Mouse (Mus musculus) adrenal gland, adult 10 weeks (tissue): ENCODE results near the gene Nrros. TPM values are rescaled to one million over a fixed set of nuclear protein-coding genes. Genes with fewer than 3 reads are reported as not detected.

Source experiments
- polyA plus RNA-seq: library from polyadenylated mRNA; stranded (reverse); fragments of 350-450 nt; fragmentation: Illumina TruSeq; extraction: RNeasy Lipid Tissue Mini Kit (QIAGEN cat#74804); gene quantifications from one replicate; pipeline ENCODE4 v1.2.3, GENCODE M21; 2014; ENCODE audit warnings: low read depth, low replicate concordance

Gene Nrros
- polyA plus RNA-seq: 1.0 TPM

GRCm38 (mm10) chr16:32165281-32165821 lies at the start of gene Nrros:
Nrros (minus strand) TSS chr16:32165594.

DNA sequence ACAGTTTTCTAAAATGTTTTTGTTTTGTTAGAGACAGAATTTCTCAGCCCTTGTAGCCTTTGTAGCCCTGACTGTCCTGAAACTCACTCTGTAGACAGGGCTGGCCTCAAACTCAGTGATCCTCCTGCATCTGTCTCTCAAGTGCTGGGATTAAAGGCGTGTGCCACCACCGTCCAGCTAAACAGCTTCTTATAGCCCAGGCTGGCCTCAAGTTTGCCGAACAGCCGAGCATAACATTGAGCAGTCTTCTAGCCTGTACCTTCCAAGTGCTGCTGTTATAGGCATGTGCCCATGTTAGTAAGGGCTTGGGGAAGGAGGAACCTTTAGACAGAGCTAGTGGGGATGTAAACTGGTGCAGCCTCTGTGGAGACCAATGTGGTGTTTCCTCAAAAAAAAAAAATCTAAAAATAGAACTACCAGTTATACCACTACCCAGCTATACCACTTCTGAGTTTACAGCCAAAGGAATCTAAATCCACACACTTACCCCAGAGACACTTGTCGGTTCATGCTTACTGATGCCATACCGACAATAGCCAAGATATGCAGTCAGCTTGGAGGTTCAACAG lies 14.0 kb upstream of the Nrros start, which contains the start of gene Bex6:
TSS of gene Bex6 (plus strand) at position 491 of the 569 bp plus-strand sequence.

DNA sequence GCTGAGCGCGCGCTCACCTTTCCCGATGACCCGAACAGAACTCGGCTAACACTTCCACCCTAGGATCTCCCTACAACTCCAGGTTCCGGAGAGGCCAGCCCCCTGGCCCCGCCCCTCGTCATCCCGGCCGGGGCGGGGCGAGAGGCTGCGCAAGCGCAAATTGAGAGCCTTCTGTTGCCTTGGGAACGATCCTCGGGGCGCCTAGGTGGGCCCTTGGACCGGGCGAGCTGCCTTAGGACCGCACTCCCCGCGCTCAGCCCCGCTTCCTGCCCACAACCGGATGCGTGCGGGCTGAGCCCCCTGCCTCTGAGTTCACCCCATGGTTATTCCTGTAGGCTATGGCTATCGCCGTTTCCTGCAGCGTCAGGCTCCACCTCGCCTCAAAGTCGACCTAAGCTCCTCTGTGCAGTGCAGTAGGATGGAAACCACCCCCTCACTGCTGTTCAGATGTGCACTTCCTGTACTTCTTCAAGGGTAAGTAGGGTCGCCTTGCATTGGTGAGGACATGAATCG lies 65.7 kb downstream of the Nrros start, which contains the start of the genes Pigx and Cep19:
TSS of gene Pigx (minus strand) at position 103 of the 513 bp plus-strand sequence.
TSS of gene Cep19 (plus strand) at position 163 of the 513 bp plus-strand sequence.

Other genes starting within 250 kb of the Nrros start
- gene Pigz, start 231.7 kb downstream of the Nrros start, polyA plus RNA-seq: not detected
- gene 0610012G03Rik, start 217.1 kb downstream of the Nrros start, polyA plus RNA-seq: 4.3 TPM
- gene Ncbp2, start 217.1 kb downstream of the Nrros start, polyA plus RNA-seq: 105 TPM
- gene Senp5, start 162.3 kb downstream of the Nrros start, polyA plus RNA-seq: 43.8 TPM
- 116 TPM for gene Pak2, start 86.3 kb downstream of the Nrros start, polyA plus RNA-seq
- gene Pigx, start 65.9 kb downstream of the Nrros start, polyA plus RNA-seq: 64.9 TPM
- 20.6 TPM for gene Cep19, start 65.8 kb downstream of the Nrros start, polyA plus RNA-seq
- gene Bex6, start 14.2 kb upstream of the Nrros start, polyA plus RNA-seq: not detected
- gene Fbxo45, start 81.6 kb upstream of the Nrros start, polyA plus RNA-seq: 41.3 TPM
- gene Wdr53, start 81.6 kb upstream of the Nrros start, polyA plus RNA-seq: 7.4 TPM
- not detected for gene Smco1, start 105.9 kb upstream of the Nrros start, polyA plus RNA-seq
- gene Rnf168, start 111.9 kb upstream of the Nrros start, polyA plus RNA-seq: 65.7 TPM
- gene Ubxn7, start 166.7 kb upstream of the Nrros start, polyA plus RNA-seq: 79.1 TPM
- gene Tm4sf19, start 234.9 kb upstream of the Nrros start, polyA plus RNA-seq: not detected